Mouse (Mus musculus) embryo, embryonic 9.5 days (tissue): ENCODE measurements at regions not wholly inside any gene's neighbourhood (a gene's known extent, or its start where the extent isn't known, plus 50 kb on each side); places are given as distances from the start of the nearest gene placed in this dataset.

Experiments used
- DNase-seq: peaks from one replicate; pipeline ENCODE4 v3.0.0-alpha.2; 2017; ENCODE audit errors: extremely low spot score

GRCm38 (mm10) chr5:133310979-133311890 lies 768.1 kb upstream of the Auts2 start:
- peak; percentile 20 for DNase-seq

- DNase-seq = no peak
These were observed 724.7 kb upstream of the Auts2 start for GRCm38 (mm10) chr5:133267887-133268286.

- DNase-seq = no peak
These were observed 724.2 kb upstream of the Auts2 start for GRCm38 (mm10) chr5:133267356-133267755.

- no peak for DNase-seq
These were observed 721.8 kb upstream of the Auts2 start for GRCm38 (mm10) chr5:133264976-133265375.

GRCm38 (mm10) chr5:133218801-133219200 lies 675.7 kb upstream of the Auts2 start:
- DNase-seq = no peak

GRCm38 (mm10) chr5:133198546-133198945 lies 655.4 kb upstream of the Auts2 start:
- no peak for DNase-seq

GRCm38 (mm10) chr5:133189798-133190571 lies 646.8 kb upstream of the Auts2 start:
- no peak for DNase-seq

- no peak for DNase-seq
These were observed 632.5 kb upstream of the Auts2 start for GRCm38 (mm10) chr5:133175636-133176035.

GRCm38 (mm10) chr5:133173155-133173723 lies 630.1 kb upstream of the Auts2 start:
- peak; percentile 17 for DNase-seq

- no peak for DNase-seq
These were observed 629.5 kb upstream of the Auts2 start for GRCm38 (mm10) chr5:133172686-133173085.

GRCm38 (mm10) chr5:133171266-133171665 lies 628.1 kb upstream of the Auts2 start:
- no peak for DNase-seq

- peak; percentile 9 for DNase-seq
These were observed 624.4 kb upstream of the Auts2 start for GRCm38 (mm10) chr5:133167576-133167975.

- peak; percentile 15 for DNase-seq
These were observed 623.9 kb upstream of the Auts2 start for GRCm38 (mm10) chr5:133167001-133167461.

GRCm38 (mm10) chr5:133156115-133156857 lies 613.1 kb upstream of the Auts2 start:
- no peak for DNase-seq

GRCm38 (mm10) chr5:133145996-133146395 lies 602.9 kb upstream of the Auts2 start:
- DNase-seq = no peak

GRCm38 (mm10) chr5:133143679-133144078 lies 600.5 kb upstream of the Auts2 start:
- DNase-seq = no peak

- no peak for DNase-seq
These were observed 599.4 kb upstream of the Auts2 start for GRCm38 (mm10) chr5:133142401-133143115.

GRCm38 (mm10) chr5:133131042-133131441 lies 587.9 kb upstream of the Auts2 start:
- DNase-seq = no peak

GRCm38 (mm10) chr5:133130316-133130715 lies 587.2 kb upstream of the Auts2 start:
- DNase-seq = no peak

- no peak for DNase-seq
These were observed 581.1 kb upstream of the Auts2 start for GRCm38 (mm10) chr5:133124223-133124622.

GRCm38 (mm10) chr5:133113946-133114345 lies 570.8 kb upstream of the Auts2 start:
- no peak for DNase-seq
